Mouse (Mus musculus) CD4-positive helper T cell, adult 2 months (primary cell): ENCODE data around the gene Glod4.

ENCODE experiments used
- DNase-seq: peaks from one replicate; pipeline ENCODE4 v3.0.0-alpha.2; 2012; ENCODE audit warnings: low read depth, missing footprints, low spot score

Glod4 gene

DNA sequence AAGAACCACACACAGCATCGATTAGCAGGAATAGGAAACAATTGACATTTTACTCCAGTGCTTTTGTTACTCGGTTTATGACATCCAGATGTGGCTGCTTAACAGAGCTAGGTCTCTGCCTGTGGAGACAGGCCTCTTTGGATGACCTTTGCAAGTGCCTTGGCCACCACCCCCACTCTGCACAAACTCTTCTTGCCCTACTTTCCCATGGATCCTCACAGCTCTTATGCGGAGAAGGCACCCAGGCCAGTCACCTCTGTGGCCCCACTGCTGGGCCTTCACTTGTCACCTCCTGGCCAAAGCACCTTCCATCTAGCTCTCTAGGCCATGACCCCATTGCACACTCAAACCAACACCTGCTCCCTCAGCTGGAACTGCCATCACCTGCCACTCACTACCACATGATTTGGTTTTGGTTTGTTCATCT, 159.6 kb downstream of the Glod4 start:
- no peak for DNase-seq

DNA sequence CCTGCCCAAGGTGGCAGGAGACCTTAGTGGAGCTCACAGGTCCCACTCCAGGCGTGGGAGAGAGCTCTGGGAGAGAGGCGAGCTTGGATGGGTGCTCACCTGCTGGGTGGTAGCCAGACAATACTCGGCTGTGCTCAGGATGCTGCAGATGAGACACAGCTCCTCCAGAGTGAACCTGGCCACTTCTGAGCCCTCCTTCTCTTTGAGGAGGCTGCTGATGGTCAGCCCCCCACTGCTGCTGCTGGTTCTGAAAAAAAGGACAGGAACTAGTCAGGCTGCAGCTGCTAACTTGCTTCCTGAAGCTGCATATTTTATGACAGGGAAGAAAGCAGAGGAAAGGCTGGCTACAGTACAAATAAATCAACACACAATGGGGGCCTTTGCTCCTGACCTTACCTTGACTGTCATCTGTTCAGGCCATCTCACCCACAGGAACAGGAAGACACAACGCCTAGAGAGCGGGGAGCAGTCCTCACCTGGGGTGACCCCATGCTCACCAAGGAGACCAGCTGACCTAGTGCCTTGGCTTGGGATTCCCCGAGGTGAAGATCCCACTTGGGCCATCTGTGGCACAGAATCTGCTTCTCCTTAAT, 162.4 kb downstream of the Glod4 start:
- DNase-seq, result no peak

DNA sequence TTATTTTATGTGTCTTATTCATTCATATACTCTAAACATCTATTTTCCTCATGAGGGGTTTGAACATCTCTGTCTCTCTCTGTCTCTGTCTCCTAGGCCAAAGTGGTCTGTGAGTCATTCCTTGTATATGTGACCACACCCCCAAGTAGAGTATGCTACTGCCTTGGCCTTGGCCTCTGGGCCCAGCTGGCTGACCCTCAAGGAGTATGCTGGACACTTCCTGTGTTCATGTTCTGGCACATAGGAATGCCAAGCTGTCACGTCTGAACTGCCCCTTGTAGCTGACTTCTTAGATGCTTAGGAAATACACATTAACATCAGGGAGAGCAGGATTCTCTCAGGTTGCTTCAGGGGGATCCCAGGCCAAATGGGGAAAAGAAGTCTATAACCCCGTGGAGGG, 163.2 kb downstream of the Glod4 start:
- DNase-seq, result no peak

DNA sequence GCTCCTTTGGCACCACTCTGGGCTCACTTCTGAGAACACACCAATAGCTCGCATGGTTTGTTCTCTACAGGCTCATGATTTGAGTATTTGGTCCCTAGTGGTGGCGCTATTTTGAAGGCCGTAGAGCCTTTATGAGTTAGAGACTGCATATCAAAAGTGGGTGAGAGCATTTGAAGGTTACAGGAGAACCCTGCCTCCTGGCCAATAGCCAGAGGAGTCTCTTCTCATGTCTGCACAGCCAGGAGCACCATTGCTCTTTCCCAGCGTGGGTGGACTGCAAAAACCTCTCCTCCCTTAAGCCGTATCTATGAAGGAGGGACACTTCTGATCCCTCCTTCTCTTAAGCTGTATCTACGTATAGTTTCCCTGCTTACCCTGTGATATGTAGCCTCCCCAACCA, 166.2 kb downstream of the Glod4 start:
- DNase-seq, result no peak

DNA sequence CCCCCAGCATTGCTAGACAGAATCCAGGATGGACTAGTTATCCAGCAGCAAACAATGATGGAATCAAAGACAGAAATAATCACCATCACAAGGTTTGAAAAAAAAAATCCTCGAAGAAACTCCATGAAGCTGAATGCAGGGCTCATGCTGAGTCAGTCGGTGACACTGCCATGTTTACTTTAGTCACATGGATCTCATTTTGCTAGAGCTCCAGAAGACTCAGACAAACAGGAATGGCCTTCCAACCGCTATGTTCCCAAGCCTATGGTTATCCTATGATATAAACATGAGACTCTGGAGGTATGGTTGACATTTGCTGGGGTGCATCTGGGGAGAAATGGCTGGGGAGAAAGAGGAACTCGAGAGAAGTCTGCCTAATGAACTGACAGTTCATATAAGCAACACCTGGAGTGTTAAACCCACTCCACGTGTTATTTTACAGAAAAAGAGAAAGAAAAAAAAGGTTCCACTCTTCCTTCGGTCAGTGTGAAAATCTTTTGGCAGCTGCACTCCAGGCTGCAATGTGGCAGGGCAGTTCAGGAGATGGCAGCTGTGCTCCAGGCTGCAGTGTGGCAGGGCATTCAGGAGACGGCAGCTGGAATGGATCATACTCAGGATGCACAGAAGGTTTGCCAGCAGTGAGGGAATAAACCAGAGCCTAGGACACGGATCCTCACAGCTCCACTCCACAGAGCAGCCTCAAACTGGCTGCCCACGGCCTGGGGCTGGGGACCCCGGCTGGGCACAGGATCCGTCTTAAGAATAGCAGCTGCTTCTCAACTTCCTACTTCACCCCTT, 169.0 kb downstream of the Glod4 start:
- DNase-seq, result no peak
